Mouse (Mus musculus) left cerebral cortex, postnatal 14 days (tissue): ENCODE results near the gene Gm9573. TPM values are rescaled to one million over a fixed set of nuclear protein-coding genes. Genes with fewer than 3 reads are reported as not detected.
A peak's percentile ranks its signal among the peaks of the same experiment; 100 is the strongest.

Experiments
- DNase-seq, 2 experiments: peaks; one replicate each; pipeline ENCODE4 v3.0.0; 2021 to 2022; ENCODE audit warnings: low spot score in 2 of 2, mixed read lengths in 1 of 2
- intact Hi-C: fragments of 180-260 bp; cut with DNase I; formaldehyde crosslinking; loops from one replicate; pipeline ENCODE4 v1.15.1; 2025
- long read RNA-seq, 2 experiments: library from polyadenylated mRNA; stranded (forward); transcript quantifications; one replicate each; pipeline ENCODE4 v2.0.0; 2021
- total RNA-seq, 2 experiments: library from RNA; stranded (reverse); gene quantifications; 2 replicates each; pipeline ENCODE4 v1.2.3; 2021

Gene Gm9573
- total RNA-seq, result not detected
- long read RNA-seq, experiment 1, partial matches to known transcripts, result 0 of 2 reads
- long read RNA-seq, experiment 1, other reads (novel, unspliced or antisense), result 2 of 2 reads
- long read RNA-seq, experiment 2, partial matches to known transcripts, result 0 of 4 reads
- long read RNA-seq, experiment 2, other reads (novel, unspliced or antisense), result 4 of 4 reads

GRCm38 (mm10) chr17:35626537-35626936 lies at the start of gene Gm9573:
Gm9573 (minus strand) TSS chr17:35626637.
- DNase-seq, result no peak
- intact Hi-C loops, result no loop called here

GRCm38 (mm10) chr17:35673416-35674035 lies 47.1 kb upstream of the Gm9573 start, which contains the start of gene Gtf2h4:
Gtf2h4 (minus strand) TSS chr17:35673739.
- peak; percentile 93 to 97 for DNase-seq

GRCm38 (mm10) chr17:35672527-35672926 lies 46.1 kb upstream of the Gm9573 start:
- intact Hi-C loops, result no loop called here
- no peak for DNase-seq

More at GRCm38 (mm10) chr17:35673416-35674035, 47.1 kb upstream of the Gm9573 start, which contains the start of gene Gtf2h4:
- intact Hi-C loops, result no loop called here

- intact Hi-C loops, result no loop called here
- DNase-seq, result no peak
These were observed 45.4 kb upstream of the Gm9573 start for GRCm38 (mm10) chr17:35671846-35672245.

GRCm38 (mm10) chr17:35669731-35670130 lies 43.3 kb upstream of the Gm9573 start:
- intact Hi-C loops, result no loop called here
- no peak for DNase-seq

- intact Hi-C loops, result loop anchor here (2.0 kb wide), 1 partner anchor 77 kb away; no protein-coding TSS in a partner anchor
These were observed 41.1 kb upstream of the Gm9573 start, which contains the start of gene Vars2 for GRCm38 (mm10) chr17:35667334-35668065. Vars2 (minus strand) TSS chr17:35667592.

GRCm38 (mm10) chr17:35666851-35667256 lies 40.4 kb upstream of the Gm9573 start:
- intact Hi-C loops, result loop anchor here (2.0 kb wide), 1 partner anchor 76 kb away; no protein-coding TSS in a partner anchor
- peak in 1 of 2 experiments; percentile 41 for DNase-seq

More at GRCm38 (mm10) chr17:35667334-35668065, 41.1 kb upstream of the Gm9573 start, which contains the start of gene Vars2:
- peak; percentile 98 to 99 for DNase-seq

- intact Hi-C loops, result loop anchor here (2.0 kb wide), 2 partner anchors 75 to 81 kb away; no protein-coding TSS in a partner anchor
- peak; percentile 47 to 53 for DNase-seq
These were observed 39.6 kb upstream of the Gm9573 start for GRCm38 (mm10) chr17:35665957-35666515.

- intact Hi-C loops, result no loop called here
- DNase-seq, result no peak
These were observed 26.6 kb upstream of the Gm9573 start for GRCm38 (mm10) chr17:35653086-35653485.

GRCm38 (mm10) chr17:35649429-35649828 lies 23.0 kb upstream of the Gm9573 start:
- intact Hi-C loops, result no loop called here
- DNase-seq, result no peak

GRCm38 (mm10) chr17:35643609-35644236 lies 17.3 kb upstream of the Gm9573 start, which contains the start of gene Mucl3:
Mucl3 (minus strand) TSS chr17:35643695.
- intact Hi-C loops, result no loop called here
- no peak for DNase-seq

GRCm38 (mm10) chr17:35639352-35639751 lies 12.9 kb upstream of the Gm9573 start:
- no peak for DNase-seq
- intact Hi-C loops, result no loop called here

GRCm38 (mm10) chr17:35638475-35639190 lies 12.2 kb upstream of the Gm9573 start:
- intact Hi-C loops, result no loop called here
- peak; percentile 72 to 77 for DNase-seq

- DNase-seq, result peak; percentile 42 to 63
- intact Hi-C loops, result no loop called here
These were observed 9.9 kb upstream of the Gm9573 start for GRCm38 (mm10) chr17:35636363-35636762.

GRCm38 (mm10) chr17:35635699-35636111 lies 9.3 kb upstream of the Gm9573 start:
- intact Hi-C loops, result loop anchor here (2.0 kb wide), 2 partner anchors 45 to 89 kb away; no protein-coding TSS in a partner anchor
- peak; percentile 90 to 92 for DNase-seq

- DNase-seq, result peak in 1 of 2 experiments; percentile 80
- intact Hi-C loops, result loop anchor here (2.0 kb wide), 2 partner anchors 44 to 90 kb away; no protein-coding TSS in a partner anchor
These were observed 8.8 kb upstream of the Gm9573 start for GRCm38 (mm10) chr17:35635202-35635601.

- intact Hi-C loops, result loop anchor here (2.0 kb wide), 2 partner anchors 43 to 91 kb away; no protein-coding TSS in a partner anchor
- peak; percentile 68 to 79 for DNase-seq
These were observed 7.6 kb upstream of the Gm9573 start for GRCm38 (mm10) chr17:35633992-35634391.

GRCm38 (mm10) chr17:35617127-35617526 lies 9.3 kb downstream of the Gm9573 start:
- intact Hi-C loops, result no loop called here

More at GRCm38 (mm10) chr17:35617127-35617526, 9.3 kb downstream of the Gm9573 start:
- no peak for DNase-seq
